Mouse (Mus musculus) intestine, embryonic 15.5 days (tissue): Measurements from ENCODE around the gene Trim29. TPM values are rescaled to one million over a fixed set of nuclear protein-coding genes. Genes with fewer than 3 reads are reported as not detected.

ENCODE experiments used
- ATAC-seq: fragments of 200-750 bp; cut with Nextera tagmentation; 2 replicates; pipeline ENCODE4 v1.8.0; 2017; ENCODE audit warnings: moderate TSS enrichment, moderate library complexity
- H3K27ac ChIP-seq: fragments of 300-500 bp; sonication (generic); 2 replicates; pipeline ENCODE4 v1.5.1; 2015; ENCODE audit warnings: mild to moderate bottlenecking, inconsistent platforms
- H3K27me3 ChIP-seq: fragments of 300-500 bp; sonication (generic); replicated peaks from 2 replicates; pipeline ENCODE4 v1.6.1; 2015; ENCODE audit warnings: inconsistent platforms
- H3K36me3 ChIP-seq: fragments of 300-500 bp; sonication (generic); 2 replicates; pipeline ENCODE4 v1.6.1; 2015; ENCODE audit warnings: inconsistent platforms
- H3K4me1 ChIP-seq: fragments of 300-500 bp; sonication (generic); replicated peaks from 2 replicates; pipeline ENCODE4 v1.6.1; 2015; ENCODE audit warnings: inconsistent platforms
- H3K4me2 ChIP-seq: fragments of 300-500 bp; sonication (generic); replicated peaks from 2 replicates; pipeline ENCODE4 v1.6.1; 2015; ENCODE audit warnings: mild to moderate bottlenecking, inconsistent platforms
- H3K4me3 ChIP-seq: fragments of 300-500 bp; sonication (generic); replicated peaks from 2 replicates; pipeline ENCODE4 v1.5.1; 2015; ENCODE audit warnings: inconsistent platforms
- H3K9ac ChIP-seq: fragments of 300-500 bp; sonication (generic); 2 replicates; pipeline ENCODE4 v1.6.1; 2015; ENCODE audit warnings: inconsistent platforms
- H3K9me3 ChIP-seq: fragments of 300-500 bp; sonication (generic); 2 replicates; pipeline ENCODE4 v1.6.1; 2016; ENCODE audit warnings: inconsistent platforms
- WGBS: fragments of 180-500 bp; shearing (Covaris S2); methylation state at CpG from one replicate; pipeline ENCODE4 v1.1.7; 2015; 5-methylcytosine and 5-hydroxymethylcytosine counted together
- polyA plus RNA-seq: library from polyadenylated mRNA; unstranded; fragments of >200 nt; fragmentation: Nextera tagmentation; extraction: Ambion mirVana; gene quantifications from 2 replicates; pipeline ENCODE4 v1.2.1, GENCODE M21; 2015

Trim29 gene
- polyA plus RNA-seq, 1 experiment from 2014 or later = 1.7 TPM

DNA sequence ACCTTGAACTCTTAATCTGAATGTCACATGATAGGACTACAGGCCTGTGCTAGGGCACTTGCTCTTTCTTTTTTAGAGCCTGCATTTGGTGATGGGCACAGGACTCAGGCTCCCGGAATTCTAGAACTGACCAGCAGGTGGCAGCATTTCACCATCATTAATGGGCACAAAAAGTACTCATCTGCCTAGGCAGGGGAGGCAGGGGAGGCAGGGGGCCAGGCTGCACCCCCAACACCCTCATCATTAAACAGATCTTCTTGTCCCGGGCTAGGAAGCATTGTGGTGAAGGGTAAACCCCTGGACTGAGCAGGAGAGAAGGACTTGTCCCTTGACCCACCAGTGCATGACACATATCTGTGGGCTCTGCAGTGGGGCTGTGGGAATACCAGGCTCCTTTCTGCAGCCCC is 29.0 kb downstream of the Trim29 start:
- no peaks in the 10 kb centered on the region for H3K4me1 ChIP-seq
- no peak overlapping the region for H3K4me2 ChIP-seq
- no peak overlapping the region for H3K9ac ChIP-seq
- no peak overlapping the region for H3K27ac ChIP-seq
- ATAC-seq = no peak
- 2% methylated on average over 2 of the region's 2 CpGs for WGBS
- no peaks in the 10 kb centered on the region for H3K36me3 ChIP-seq
- no peaks in the 10 kb centered on the region for H3K27me3 ChIP-seq
- no peaks in the 10 kb centered on the region for H3K9me3 ChIP-seq
- no peak overlapping the region for H3K4me3 ChIP-seq

DNA sequence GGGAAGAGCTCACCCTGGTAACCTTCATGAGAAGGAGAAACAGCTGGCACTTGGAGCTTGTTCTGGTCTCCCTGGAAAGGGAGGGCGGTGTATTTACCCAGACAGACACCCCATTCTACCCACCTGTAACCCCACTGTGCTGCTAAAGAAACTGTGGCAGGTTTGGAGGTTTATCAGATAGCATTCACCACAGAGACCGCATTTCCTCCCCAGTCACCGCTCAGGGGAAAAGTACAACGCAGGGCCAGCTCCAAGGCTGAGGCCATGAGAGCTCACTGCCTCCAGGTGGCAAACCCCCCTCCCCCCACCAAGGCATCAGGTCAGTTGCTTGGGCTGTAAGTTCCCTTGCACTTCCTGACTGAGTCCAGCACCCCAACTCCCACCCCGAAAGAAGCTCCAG is 39.4 kb downstream of the Trim29 start:
- WGBS = 31% methylated on average over 5 of the region's 5 CpGs
- no peak for ATAC-seq
- H3K4me1 ChIP-seq = no peaks in the 10 kb centered on the region
- 0 out of 2 replicates have a peak, but pooled peaks cover 5% of the 10 kb centered on the region for H3K27me3 ChIP-seq
- no peak overlapping the region for H3K4me3 ChIP-seq
- H3K27ac ChIP-seq = no peak overlapping the region
- no peak overlapping the region for H3K9ac ChIP-seq
- no peak overlapping the region for H3K4me2 ChIP-seq
- no peaks in the 10 kb centered on the region for H3K9me3 ChIP-seq
- no peaks in the 10 kb centered on the region for H3K36me3 ChIP-seq

DNA sequence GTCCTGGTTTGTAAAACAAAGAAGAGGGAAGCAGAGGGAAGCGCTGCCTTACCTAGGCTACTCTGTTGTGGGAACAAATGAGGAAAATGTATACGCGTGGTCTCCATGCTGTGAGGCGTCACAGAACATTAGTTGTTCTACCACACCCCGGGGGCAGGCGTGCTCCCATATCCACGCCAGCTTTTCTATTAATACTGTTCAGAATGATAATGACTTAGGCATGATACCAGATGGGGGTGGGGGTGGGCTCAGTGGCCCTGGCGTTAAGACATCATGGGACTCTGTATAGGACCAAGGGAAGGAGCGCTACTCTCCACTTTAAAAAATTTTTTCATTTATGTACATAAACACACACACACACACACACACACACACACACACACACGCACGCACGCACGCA is 40.4 kb downstream of the Trim29 start:
- Histone ChIP-seq H3K9ac (no peak overlapping the region), H3K4me3 (no peak overlapping the region), H3K27me3 (0 out of 2 replicates have a peak, but pooled peaks cover 5% of the 10 kb centered on the region), H3K36me3 (no peaks in the 10 kb centered on the region), H3K4me1 (no peaks in the 10 kb centered on the region), H3K9me3 (no peaks in the 10 kb centered on the region), H3K27ac (no peak overlapping the region), H3K4me2 (no peak overlapping the region)
- no peak for ATAC-seq
- WGBS = 75% methylated on average over 13 of the region's 13 CpGs

DNA sequence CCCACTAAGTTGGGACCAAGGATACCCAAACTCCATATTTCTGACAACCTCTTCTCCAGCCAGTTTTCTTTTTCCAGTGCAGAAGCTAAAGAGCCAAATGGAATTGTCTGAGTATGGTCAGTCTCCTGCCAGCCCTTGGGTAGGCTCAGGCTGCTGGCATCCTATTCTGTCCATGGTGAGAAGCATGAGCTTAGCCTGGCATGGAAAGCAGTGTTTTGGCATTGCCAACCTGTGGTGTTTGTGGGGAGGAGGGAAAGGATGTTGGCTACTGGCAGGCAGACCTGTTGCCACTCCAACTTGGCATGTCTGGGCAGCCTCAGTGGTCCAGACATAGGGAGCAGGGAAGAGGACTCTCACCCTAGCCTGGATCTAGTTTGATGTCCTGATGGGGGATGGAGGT is 46.4 kb downstream of the Trim29 start:
- Histone ChIP-seq H3K4me1 (no peaks in the 10 kb centered on the region), H3K27ac (no peak overlapping the region), H3K4me3 (no peak overlapping the region), H3K9ac (no peak overlapping the region), H3K4me2 (no peak overlapping the region), H3K9me3 (no peaks in the 10 kb centered on the region), H3K27me3 (no peaks in the 10 kb centered on the region; the same call in 1 of the 2 replicates), H3K36me3 (no peaks in the 10 kb centered on the region)
- no peak for ATAC-seq

DNA sequence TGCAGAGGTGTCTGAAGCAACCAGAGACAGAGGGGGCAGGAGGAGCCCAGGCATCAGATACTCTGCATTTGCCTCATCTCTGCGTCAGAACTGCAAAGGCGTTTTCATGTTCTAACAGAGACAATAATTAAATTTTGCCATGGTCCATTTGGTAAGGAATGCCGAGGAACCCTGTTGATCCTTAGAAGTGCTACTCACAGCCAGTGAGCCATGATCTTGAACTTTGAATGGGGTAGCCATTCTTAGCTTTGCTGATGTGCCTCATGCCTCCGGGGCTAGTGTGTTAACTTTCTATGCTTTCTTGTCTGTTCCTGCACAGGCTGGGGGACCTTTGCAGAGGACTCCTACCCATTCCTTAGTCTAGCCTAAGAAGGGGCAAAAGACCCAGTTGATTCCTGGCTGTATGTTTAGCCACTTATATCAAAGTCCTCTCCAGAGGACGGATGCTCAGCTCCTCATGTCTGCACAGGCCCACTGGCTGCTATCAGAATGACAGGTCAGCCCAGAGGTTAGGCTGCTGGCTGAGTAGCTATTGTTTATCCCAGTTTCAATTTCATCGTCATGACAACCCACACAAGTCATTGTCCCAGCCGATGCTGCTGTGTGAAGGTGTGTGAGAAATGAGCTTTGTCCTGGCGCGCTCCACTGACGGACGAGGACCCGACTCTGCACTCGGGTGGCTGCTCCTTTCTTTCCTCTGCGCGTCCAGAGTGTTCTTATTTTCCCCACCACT is 48.1 kb downstream of the Trim29 start:
- WGBS = 56% methylated on average over 15 of the region's 15 CpGs
- H3K9me3 ChIP-seq = no peaks in the 10 kb centered on the region
- no peaks in the 10 kb centered on the region; the same call in 1 of the 2 replicates for H3K27me3 ChIP-seq
- H3K27ac ChIP-seq = no peak overlapping the region
- H3K4me1 ChIP-seq = no peaks in the 10 kb centered on the region
- no peak for ATAC-seq
- no peak overlapping the region for H3K4me2 ChIP-seq
- no peak overlapping the region for H3K4me3 ChIP-seq
- no peaks in the 10 kb centered on the region for H3K36me3 ChIP-seq
- H3K9ac ChIP-seq = no peak overlapping the region

DNA sequence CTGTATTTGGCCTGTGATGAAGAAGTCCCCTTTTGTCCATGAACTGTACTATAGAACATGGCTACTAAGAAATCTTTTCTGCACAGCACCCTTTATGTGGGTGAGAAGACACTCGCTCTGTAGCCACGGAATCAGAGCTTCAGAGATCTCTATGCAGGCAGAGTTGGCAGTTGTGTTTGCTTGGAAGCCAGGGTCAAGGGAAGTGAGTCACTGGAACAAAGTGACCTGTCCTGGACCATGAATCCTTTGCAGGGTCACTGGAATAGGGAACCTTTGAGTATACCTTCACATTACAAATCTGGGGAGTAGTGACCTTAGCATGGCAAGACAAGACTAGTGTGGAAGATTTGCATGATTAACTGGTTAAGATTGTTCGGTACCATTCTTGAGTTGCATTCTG is 58.1 kb downstream of the Trim29 start:
- Histone ChIP-seq H3K4me3 (no peak overlapping the region), H3K36me3 (no peaks in the 10 kb centered on the region), H3K9ac (no peak overlapping the region), H3K4me1 (no peaks in the 10 kb centered on the region), H3K9me3 (no peaks in the 10 kb centered on the region), H3K4me2 (no peak overlapping the region), H3K27me3 (no peaks in the 10 kb centered on the region), H3K27ac (no peak overlapping the region)
- no peak for ATAC-seq
- 89% methylated on average over 3 of the region's 3 CpGs for WGBS

DNA sequence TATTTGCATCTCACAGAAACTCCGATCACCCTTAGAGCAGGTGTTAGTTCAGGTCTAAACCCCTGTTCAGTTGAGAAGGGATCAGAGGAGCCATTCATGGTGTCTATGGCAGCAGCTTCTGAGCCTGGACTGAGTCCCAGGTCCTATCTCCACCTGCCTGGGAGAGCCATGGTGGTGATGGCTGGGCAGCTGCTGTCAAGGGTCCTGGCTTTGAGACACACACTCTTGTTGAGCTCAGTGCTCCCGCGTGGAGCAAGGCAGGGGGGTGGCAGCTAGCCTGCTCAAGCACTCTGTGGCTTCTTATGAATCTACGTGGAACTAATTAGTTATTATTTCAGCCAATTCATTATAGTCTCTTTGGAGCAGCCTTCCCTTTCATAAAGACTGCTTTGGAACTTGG is 73.2 kb downstream of the Trim29 start:
- no peak for ATAC-seq
- Histone ChIP-seq H3K27me3 (no peaks in the 10 kb centered on the region), H3K4me1 (no peaks in the 10 kb centered on the region), H3K4me2 (no peak overlapping the region), H3K4me3 (no peak overlapping the region), H3K27ac (no peak overlapping the region), H3K36me3 (no peaks in the 10 kb centered on the region), H3K9me3 (no peaks in the 10 kb centered on the region), H3K9ac (no peak overlapping the region)
- 83% methylated on average over 4 of the region's 4 CpGs for WGBS

DNA sequence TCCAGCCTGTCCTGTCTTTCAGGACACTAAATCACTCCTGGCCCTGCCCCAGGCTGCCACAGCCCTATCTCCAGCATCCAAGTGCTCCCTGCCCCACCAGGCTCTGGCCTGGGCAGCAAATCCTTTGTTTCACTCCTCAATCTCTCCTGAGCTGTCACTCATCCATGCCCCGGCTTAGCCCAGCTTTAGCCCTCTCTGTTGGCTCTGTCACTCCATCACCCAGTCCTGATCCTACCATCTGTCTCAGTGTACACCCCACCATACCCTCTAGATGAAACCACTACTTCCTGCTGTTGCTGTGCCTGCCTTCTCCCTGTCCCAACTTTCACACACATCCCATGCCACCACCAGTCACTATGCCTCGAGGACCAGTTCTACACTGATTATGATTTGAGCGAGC is 73.8 kb downstream of the Trim29 start:
- no peak overlapping the region for H3K4me3 ChIP-seq
- no peak overlapping the region for H3K4me2 ChIP-seq
- H3K4me1 ChIP-seq = no peaks in the 10 kb centered on the region
- WGBS = 80% methylated on average over 3 of the region's 3 CpGs
- H3K9ac ChIP-seq = no peak overlapping the region
- no peak for ATAC-seq
- no peak overlapping the region for H3K27ac ChIP-seq
- no peaks in the 10 kb centered on the region for H3K27me3 ChIP-seq
- no peaks in the 10 kb centered on the region for H3K9me3 ChIP-seq
- no peaks in the 10 kb centered on the region for H3K36me3 ChIP-seq

Other genes starting within 250 kb of the Trim29 start
- gene Arhgef12, start 203.6 kb upstream of the Trim29 start, polyA plus RNA-seq = 8.1 and 8.3 TPM in 2 replicates
- 3.2 and 4.4 TPM in 2 replicates for gene Tmem136, start 194.3 kb upstream of the Trim29 start, polyA plus RNA-seq
- 0.52 and 0.70 TPM in 2 replicates for gene Pou2f3, start 100.5 kb upstream of the Trim29 start, polyA plus RNA-seq
- 56.8 and 61.0 TPM in 2 replicates for gene Oaf, start 70.9 kb upstream of the Trim29 start, polyA plus RNA-seq